In the genomic region with DNA sequence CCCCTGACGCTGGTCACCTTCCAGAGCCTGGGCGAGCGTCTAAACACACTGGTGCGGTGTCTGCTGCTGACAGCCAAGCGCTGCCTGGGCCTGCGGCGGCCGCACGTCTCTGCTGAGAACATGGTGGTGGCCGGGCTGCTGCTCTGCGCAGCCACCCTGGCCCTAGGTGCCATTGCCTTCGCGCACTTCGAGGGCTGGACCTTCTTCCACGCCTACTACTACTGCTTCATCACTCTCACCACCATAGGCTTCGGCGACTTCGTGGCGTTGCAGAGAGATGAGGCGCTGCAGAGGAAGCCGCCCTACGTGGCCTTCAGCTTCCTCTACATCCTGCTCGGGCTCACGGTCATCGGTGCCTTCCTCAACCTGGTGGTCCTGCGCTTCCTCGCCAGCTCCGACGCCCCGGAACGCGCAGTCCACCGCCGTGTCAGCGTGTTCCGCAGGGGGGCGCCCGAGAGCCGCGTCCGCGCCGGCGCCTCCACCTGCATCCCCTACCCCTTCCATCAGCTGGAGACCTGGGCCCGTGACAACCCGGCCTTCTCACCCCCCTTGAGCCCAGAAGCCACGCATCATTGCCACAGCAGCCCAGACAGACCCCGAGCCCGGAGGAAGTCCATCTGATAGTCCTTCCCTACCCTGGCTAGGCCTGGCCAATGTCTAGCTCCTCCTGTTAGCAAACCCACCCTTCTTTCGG, we compare ENCODE assay signal across 8 mouse cellular contexts. TPM values are rescaled to one million over a fixed set of nuclear protein-coding genes. Genes with fewer than 3 reads are reported as not detected.
DNase-seq lines count a peak whose midpoint lies in the region; ATAC-seq and TF ChIP-seq lines count a peak whose summit lies in the region.

No protein-coding gene starts in this region.

- TF ChIP-seq RAD21 in CH12.LX (IDR thresholded peaks at IDR 0.05; ENCODE audit: low read depth, low read length): peak; percentile 59

- H3K27ac ChIP-seq in CH12.LX (ENCODE audit: insufficient read depth, low read depth): no peak overlapping the region
- H3K27ac ChIP-seq in forebrain, postnatal 0 days (ENCODE audit: low read depth, low read length): no peak overlapping the region
- no peak overlapping the region for H3K27ac ChIP-seq in intestine, postnatal 0 days (ENCODE audit: low read depth, low read length)

- in situ Hi-C loops in CH12.LX (cut with MboI; ENCODE audit: low pct_ligation_motif_present, low pct_unique_long_range_greater_than_20kb, low sequenced_read_pairs): loop anchor here (25.0 kb wide), 1 partner anchor 104 kb away; no protein-coding TSS in a partner anchor

- no peak overlapping the region for H3K4me2 ChIP-seq in CH12.LX (ENCODE audit: insufficient read depth, low read depth, poor library complexity, severe bottlenecking)
- H3K4me2 ChIP-seq in forebrain, postnatal 0 days (ENCODE audit: low read depth): peak overlapping the region; percentile 47
- peak overlapping the region; percentile 37 for H3K4me2 ChIP-seq in intestine, postnatal 0 days (replicated peaks; ENCODE audit: low read depth)

- DNase-seq in adrenal gland, adult (ENCODE audit: inconsistent age in 2 of 2, low spot score in 1 of 2): peak; percentile 57 to 87
- DNase-seq in adrenal gland, adult 8-10 months: no peak
- no peak for DNase-seq in CH12.LX (ENCODE audit: extremely low read depth)
- peak; percentile 60 for DNase-seq in cerebellum, adult 9-10 months
- DNase-seq in forebrain, postnatal 0 days: peak; percentile 70
- peak; percentile 31 for DNase-seq in lung, postnatal 14 days
- DNase-seq in right cerebral cortex, postnatal 4 days: peak; percentile 79

- ATAC-seq in forebrain, postnatal 0 days: peak; percentile 77
- ATAC-seq in intestine, postnatal 0 days: no peak

- no peak overlapping the region for H3K4me3 ChIP-seq in CH12.LX (replicated peaks in 1 of 3; ENCODE audit: low read depth in 2 of 3, low read length in 2 of 3, poor library complexity in 1 of 3)
- peak overlapping the region; percentile 18 for H3K4me3 ChIP-seq in forebrain, postnatal 0 days (ENCODE audit: low read depth, low read length)
- no peak overlapping the region for H3K4me3 ChIP-seq in intestine, postnatal 0 days (ENCODE audit: low read depth, low read length)

- no peaks in the 10 kb centered on the region for H3K4me1 ChIP-seq in CH12.LX (ENCODE audit: control insufficient read depth in 1 of 2, insufficient read depth in 2 of 2)
- 0 out of 2 replicates have a peak, but pooled peaks cover 6% of the 10 kb centered on the region for H3K4me1 ChIP-seq in forebrain, postnatal 0 days (ENCODE audit: insufficient read depth)
- no peaks in the 10 kb centered on the region for H3K4me1 ChIP-seq in intestine, postnatal 0 days (replicated peaks; ENCODE audit: control insufficient read depth, insufficient read depth, low read length)

- WGBS in forebrain, postnatal 0 days: 18% methylated on average over 50 of the region's 50 CpGs
- WGBS in intestine, postnatal 0 days: 12% methylated on average over 50 of the region's 50 CpGs

- TF ChIP-seq EP300 in CH12.LX (IDR thresholded peaks at IDR 0.05; ENCODE audit: low read length): no peak

- no peak overlapping the region for H3K9ac ChIP-seq in CH12.LX (ENCODE audit: insufficient read depth, low read depth)
- peak overlapping the region; percentile 28; the same call in 1 of the 2 replicates for H3K9ac ChIP-seq in forebrain, postnatal 0 days
- no peak overlapping the region for H3K9ac ChIP-seq in intestine, postnatal 0 days (ENCODE audit: low read depth, low read length)

- no peaks in the 10 kb centered on the region for H3K36me3 ChIP-seq in CH12.LX (replicated peaks in 1 of 2; ENCODE audit: control insufficient read depth in 1 of 2, insufficient read depth in 1 of 2, low read length in 1 of 2)
- no peaks in the 10 kb centered on the region for H3K36me3 ChIP-seq in forebrain, postnatal 0 days (ENCODE audit: insufficient read depth)
- H3K36me3 ChIP-seq in intestine, postnatal 0 days (ENCODE audit: control insufficient read depth, insufficient read depth): no peaks in the 10 kb centered on the region

- peaks cover 94% of the 10 kb centered on the region for H3K27me3 ChIP-seq in CH12.LX (replicated peaks)
- H3K27me3 ChIP-seq in forebrain, postnatal 0 days (ENCODE audit: insufficient read depth, low read length): peaks cover 46% of the 10 kb centered on the region
- H3K27me3 ChIP-seq in intestine, postnatal 0 days (replicated peaks; ENCODE audit: control insufficient read depth, insufficient read depth, low read length): peaks cover 36% of the 10 kb centered on the region

- peak in 1 of 2 experiments; percentile 70; a peak in 2 of 4 replicates for TF ChIP-seq CTCF in CH12.LX (conservative IDR thresholded peaks at IDR 0.05 in 1 of 2, IDR thresholded peaks at IDR 0.05 in 1 of 2; ENCODE audit: low read depth in 2 of 2, low read length in 2 of 2)
- peak; percentile 86 for TF ChIP-seq CTCF in forebrain, postnatal 0 days (IDR thresholded peaks at IDR 0.05; ENCODE audit: low read depth)
- TF ChIP-seq CTCF in intestine, postnatal 0 days (IDR thresholded peaks at IDR 0.05; ENCODE audit: low read depth): peak; percentile 86

- dilution Hi-C loops in CH12.LX (cut with MboI; ENCODE audit: extremely low pct_ligation_motif_present, extremely low pct_unique_long_range_greater_than_20kb, low sequenced_read_pairs): no loop called here

- H3K9me3 ChIP-seq in CH12.LX (replicated peaks; ENCODE audit: low read length): no peaks in the 10 kb centered on the region
- H3K9me3 ChIP-seq in forebrain, postnatal 0 days (ENCODE audit: low read length): no peaks in the 10 kb centered on the region
- H3K9me3 ChIP-seq in intestine, postnatal 0 days (ENCODE audit: control insufficient read depth): no peaks in the 10 kb centered on the region

- no peaks in the 10 kb centered on the region for H3K79me2 ChIP-seq in CH12.LX (replicated peaks; ENCODE audit: control insufficient read depth, extremely low read depth, insufficient read depth, poor library complexity, severe bottlenecking)

- no peak for TF ChIP-seq POLR2A in CH12.LX (IDR thresholded peaks at IDR 0.05; ENCODE audit: low read depth, low read length)

TF ChIP-seq in CH12.LX, 34 proteins besides CTCF, POLR2A, EP300 and RAD21:
- TF ChIP-seq SMC3 (IDR thresholded peaks at IDR 0.05; ENCODE audit: low read depth, low read length) (peak; percentile 54), KAT2A (IDR thresholded peaks at IDR 0.05; ENCODE audit: insufficient replicate concordance, low read length) (no peak)

RNA-seq across cellular contexts. Expression of gene Kcnk15, which starts 5.0 kb away (rescaled TPM):
- total RNA-seq in adrenal gland, adult 8-10 months (2022): not detected
- total RNA-seq in CH12.LX (2012; rRNA removed): not detected in 2 replicates
- not detected in 2 replicates for total RNA-seq in CH12.LX (2014; rRNA removed)
- not detected in 2 replicates for polyA plus RNA-seq in CH12.LX (2012; ENCODE audit: insufficient read length, low read depth)
- 0.19 TPM in 1 of 2 replicates, not detected in the other for total RNA-seq in forebrain, postnatal 0 days (2014; rRNA removed)
- 0.15 TPM in 1 of 2 replicates, not detected in the other for polyA plus RNA-seq in forebrain, postnatal 0 days (2015; fragmentation: Nextera tagmentation; extraction: Ambion mirVana)
- polyA plus RNA-seq in intestine, postnatal 0 days (2015; fragmentation: Nextera tagmentation; extraction: Ambion mirVana): not detected in 2 replicates

RNA-seq across cellular contexts. Expression of gene Ccn5, which starts 37.7 kb away (rescaled TPM):
- total RNA-seq in adrenal gland, adult 8-10 months (2022): 1 to 10 TPM in 1 of 4 experiments, under 1 TPM in 3; 0.38 to 1.7 (median 0.50) TPM
- total RNA-seq in CH12.LX (2012; rRNA removed) (0.13 TPM in 1 of 2 replicates, not detected in the other), CH12.LX (2014; rRNA removed) (not detected in 2 replicates)
- not detected in 2 replicates for polyA plus RNA-seq in CH12.LX (2012; ENCODE audit: insufficient read length, low read depth)
- not detected in 2 replicates for total RNA-seq in forebrain, postnatal 0 days (2014; rRNA removed)
- 0.31 and 0.43 TPM in 2 replicates for polyA plus RNA-seq in forebrain, postnatal 0 days (2015; fragmentation: Nextera tagmentation; extraction: Ambion mirVana)
- not detected in 2 replicates for polyA plus RNA-seq in intestine, postnatal 0 days (2015; fragmentation: Nextera tagmentation; extraction: Ambion mirVana)

Comparison
In these comparisons a context has a peak if more than half of its experiments do, and no peak if none do; other contexts are left out.
1. DNase-seq: peak in adrenal gland, adult (2 of 2), cerebellum, adult 9-10 months (single experiment), forebrain, postnatal 0 days (single experiment), lung, postnatal 14 days (single experiment) and right cerebral cortex, postnatal 4 days (single experiment); none in adrenal gland, adult 8-10 months (single experiment) and CH12.LX (single experiment).